Mouse (Mus musculus) limb, embryonic 14.5 days (tissue): Measurements from ENCODE around the gene Wfdc2. TPM values are rescaled to one million over a fixed set of nuclear protein-coding genes. Genes with fewer than 3 reads are reported as not detected.
"Not testable (repeated sequence)": the region's sequence is repeated elsewhere in the genome, so short reads cannot be mapped to it uniquely, and the experiment has no call there.

ENCODE experiments used
- ATAC-seq: fragments of 200-750 bp; cut with Nextera tagmentation; 2 replicates; pipeline ENCODE4 v1.8.0; 2017; ENCODE audit warnings: low read depth, moderate number of reproducible peaks, moderate TSS enrichment; ENCODE audit not compliant: low FRiP score
- DNase-seq: peaks from one replicate; pipeline ENCODE4 v3.0.0-alpha.2; 2015; ENCODE audit warnings: low spot score
- H3K27ac ChIP-seq: fragments of 300-500 bp; sonication (generic); replicated peaks from 2 replicates; pipeline ENCODE4 v1.5.1; 2014; ENCODE audit warnings: low read depth, mild to moderate bottlenecking, low read length, moderate library complexity, mixed read lengths
- H3K27me3 ChIP-seq: fragments of 300-500 bp; sonication (generic); 2 replicates; pipeline ENCODE4 v1.6.1; 2014; ENCODE audit warnings: low read length, mixed read lengths; ENCODE audit not compliant: control insufficient read depth, insufficient read depth
- H3K36me3 ChIP-seq: fragments of 300-500 bp; sonication (generic); 2 replicates; pipeline ENCODE4 v1.6.1; 2014; ENCODE audit warnings: mild to moderate bottlenecking, low read length, moderate library complexity, mixed read lengths; ENCODE audit not compliant: control insufficient read depth, insufficient read depth
- H3K4me1 ChIP-seq: fragments of 300-500 bp; sonication (generic); 2 replicates; pipeline ENCODE4 v1.6.1; 2014; ENCODE audit warnings: antibody characterized with exemption, low read length, mixed read lengths; ENCODE audit not compliant: control insufficient read depth, insufficient read depth
- H3K4me2 ChIP-seq: fragments of 300-500 bp; sonication (generic); replicated peaks from 2 replicates; pipeline ENCODE4 v1.6.1; 2014; ENCODE audit warnings: low read depth, mild to moderate bottlenecking, low read length, moderate library complexity; ENCODE audit not compliant: severe bottlenecking
- H3K4me3 ChIP-seq: fragments of 300-500 bp; sonication (generic); replicated peaks from 2 replicates; pipeline ENCODE4 v1.5.1; 2014; ENCODE audit warnings: low read length
- H3K9ac ChIP-seq: fragments of 300-500 bp; sonication (generic); 2 replicates; pipeline ENCODE4 v1.6.1; 2014; ENCODE audit warnings: mild to moderate bottlenecking, low read depth, low read length, moderate library complexity; ENCODE audit not compliant: severe bottlenecking
- H3K9me3 ChIP-seq: fragments of 300-500 bp; sonication (generic); 2 replicates; pipeline ENCODE4 v1.6.1; 2016; ENCODE audit warnings: low read length; ENCODE audit not compliant: control insufficient read depth
- POLR2A ChIP-seq: fragments of 200-500 bp; IDR thresholded peaks from 2 replicates; pipeline ENCODE4 v1.8.0; 2012; ENCODE audit warnings: inconsistent platforms, mild to moderate bottlenecking, moderate library complexity, borderline replicate concordance; ENCODE audit not compliant: insufficient read depth, insufficient read length; ENCODE audit errors: extremely low read depth
- WGBS: fragments of 180-500 bp; shearing (Covaris S2); extraction: QIAGEN DNeasy Blood & Tissue Kit; methylation state at CpG from one replicate; pipeline ENCODE4 v1.1.7; 2014; 5-methylcytosine and 5-hydroxymethylcytosine counted together
- polyA plus RNA-seq, 2 experiments: library from polyadenylated mRNA; depleted of rRNA in 1 of 2; stranded (reverse) in 1 of 2; unstranded in 1 of 2; fragments of >200 nt; fragmentation: Nextera tagmentation in 1 of 2; extraction: Ambion mirVana in 1 of 2; gene quantifications; 2 replicates each; pipeline versions ENCODE4 v1.2.1 to v1.2.3; 2012 to 2014

Wfdc2 gene
- polyA plus RNA-seq, 2 experiments, result 27.3 to 30.4 TPM

DNA sequence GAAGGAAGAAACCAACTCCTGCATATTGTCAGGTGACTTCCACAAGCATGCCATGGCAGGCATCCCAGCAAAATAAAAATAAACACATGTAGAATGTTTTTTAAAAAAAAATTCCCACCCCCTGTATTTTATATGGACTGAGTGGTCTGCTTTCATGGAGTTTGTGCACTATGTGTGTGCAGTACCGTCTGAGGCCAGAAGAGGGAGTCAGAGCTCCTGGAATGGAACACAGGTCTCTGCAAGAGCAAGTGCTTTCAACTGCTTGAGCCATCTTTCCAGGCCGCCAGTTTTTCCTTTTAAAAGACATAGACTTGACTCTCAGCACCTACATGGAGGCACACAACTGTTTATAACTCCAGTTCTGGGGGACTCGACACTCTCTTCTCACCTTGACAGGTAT is 41.3 kb downstream of the Wfdc2 start:
- no peak for ATAC-seq
- 88% methylated on average over 3 of the region's 3 CpGs for WGBS
- no peak overlapping the region for H3K4me2 ChIP-seq
- TF ChIP-seq POLR2A, result no peak
- no peaks in the 10 kb centered on the region for H3K4me1 ChIP-seq
- no peaks in the 10 kb centered on the region for H3K9me3 ChIP-seq
- H3K27ac ChIP-seq, result no peak overlapping the region
- no peak overlapping the region for H3K4me3 ChIP-seq
- no peaks in the 10 kb centered on the region for H3K36me3 ChIP-seq
- H3K9ac ChIP-seq, result no peak overlapping the region
- H3K27me3 ChIP-seq, result no peaks in the 10 kb centered on the region
- no peak for DNase-seq

DNA sequence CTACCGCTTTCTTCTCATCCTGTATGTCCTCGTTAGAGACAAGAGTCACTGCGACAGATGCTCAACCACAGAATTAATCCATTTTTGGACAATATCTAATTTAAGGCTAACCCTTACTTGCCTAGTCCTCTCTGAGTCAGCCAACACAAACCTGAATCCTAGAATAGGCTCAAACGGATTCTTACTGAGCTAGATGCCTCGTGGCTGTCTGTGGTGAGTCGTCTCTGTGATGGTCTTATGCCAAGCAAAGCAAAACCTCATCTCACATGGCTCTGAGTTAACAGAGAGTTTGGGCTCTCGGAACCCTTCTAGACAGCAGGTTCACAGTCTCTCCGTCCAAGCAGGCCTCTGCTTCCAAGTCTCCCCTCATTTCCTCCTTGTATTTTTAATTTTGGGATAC is 42.2 kb downstream of the Wfdc2 start:
- Histone ChIP-seq H3K36me3 (no peaks in the 10 kb centered on the region), H3K27ac (no peak overlapping the region), H3K27me3 (no peaks in the 10 kb centered on the region), H3K9me3 (no peaks in the 10 kb centered on the region), H3K4me1 (no peaks in the 10 kb centered on the region), H3K9ac (no peak overlapping the region), H3K4me3 (no peak overlapping the region), H3K4me2 (no peak overlapping the region)
- DNase-seq (no peak), ATAC-seq (no peak)
- TF ChIP-seq POLR2A, result no peak
- 82% methylated on average over 8 of the region's 8 CpGs for WGBS

DNA sequence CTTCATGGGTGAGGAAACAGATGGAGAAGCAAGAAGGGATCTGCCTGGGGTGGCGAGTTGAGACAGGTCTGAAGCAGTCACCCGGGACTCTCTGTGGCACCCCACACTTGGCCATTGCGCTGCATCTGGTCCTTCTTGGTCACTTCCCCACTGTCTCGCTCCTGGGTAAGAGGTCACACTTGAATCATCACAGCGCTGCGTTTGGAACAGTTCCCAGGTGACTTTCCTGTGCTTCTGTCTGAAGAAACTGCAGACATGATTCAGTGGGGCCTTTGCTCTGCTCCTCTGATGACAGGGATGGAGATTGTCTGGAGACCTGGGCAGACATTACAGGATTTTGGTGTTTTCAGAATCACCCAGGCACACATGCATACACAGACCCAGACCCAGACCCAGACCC is 46.6 kb downstream of the Wfdc2 start:
- Histone ChIP-seq H3K36me3 (no peaks in the 10 kb centered on the region), H3K27ac (no peak overlapping the region), H3K4me3 (no peak overlapping the region), H3K4me2 (no peak overlapping the region), H3K27me3 (no peaks in the 10 kb centered on the region), H3K9me3 (no peaks in the 10 kb centered on the region), H3K4me1 (no peaks in the 10 kb centered on the region), H3K9ac (no peak overlapping the region)
- no peak for TF ChIP-seq POLR2A
- 71% methylated on average over 6 of the region's 6 CpGs for WGBS
- no peak for ATAC-seq
- no peak for DNase-seq

DNA sequence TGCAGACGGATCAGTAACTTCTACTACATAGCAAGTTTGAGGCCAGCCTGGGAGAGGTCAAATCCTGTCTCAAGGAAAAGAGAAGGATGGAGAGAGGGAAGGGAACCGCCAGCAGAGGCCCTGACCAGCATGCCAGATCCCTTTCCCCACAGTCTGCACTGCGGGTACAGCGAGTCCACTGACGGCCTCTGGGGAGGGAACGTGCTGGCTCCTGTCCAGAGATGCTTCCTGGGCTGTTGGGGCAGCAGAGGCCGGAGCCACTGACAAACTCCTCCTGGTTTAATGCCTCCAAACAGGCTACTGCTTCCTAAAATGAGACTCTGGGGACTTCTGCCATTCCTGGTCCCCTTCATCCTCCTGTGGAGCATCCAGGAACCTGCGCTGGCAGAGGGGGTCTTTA is 51.3 kb downstream of the Wfdc2 start, which contains the start of the genes Wfdc6b and Wfdc8:
Gene Wfdc6b, plus strand, starts transcription at position 52 of the 400 bp plus-strand sequence.
Gene Wfdc8, minus strand, starts transcription at position 156 of the 400 bp plus-strand sequence.
- not testable (repeated sequence) for H3K4me1 ChIP-seq, H3K4me3 ChIP-seq, ATAC-seq, H3K36me3 ChIP-seq, H3K27me3 ChIP-seq, DNase-seq, H3K27ac ChIP-seq, H3K9me3 ChIP-seq, H3K9ac ChIP-seq, H3K4me2 ChIP-seq
- WGBS, result 54% methylated on average over 8 of the region's 8 CpGs

GRCm38 (mm10) chr2:164615386-164615785 is 53.2 kb downstream of the Wfdc2 start:
- WGBS, result 92% methylated on average over 3 of the region's 3 CpGs
- H3K9me3 ChIP-seq, result no peaks in the 10 kb centered on the region

More at GRCm38 (mm10) chr2:164615386-164615785, 53.2 kb downstream of the Wfdc2 start:
- H3K4me2 ChIP-seq, result no peak overlapping the region
- no peaks in the 10 kb centered on the region for H3K4me1 ChIP-seq
- no peak overlapping the region for H3K9ac ChIP-seq
- no peaks in the 10 kb centered on the region for H3K36me3 ChIP-seq
- TF ChIP-seq POLR2A, result no peak
- H3K27ac ChIP-seq, result no peak overlapping the region
- DNase-seq (no peak), ATAC-seq (no peak)
- H3K27me3 ChIP-seq, result no peaks in the 10 kb centered on the region
- no peak overlapping the region for H3K4me3 ChIP-seq

Other genes with a start within 250 kb of the Wfdc2 start
- gene Svs6, start 245.7 kb upstream of the Wfdc2 start, polyA plus RNA-seq (2012; rRNA removed), result not detected in 2 replicates
- gene Svs6, start 245.7 kb upstream of the Wfdc2 start, polyA plus RNA-seq (2014; fragmentation: Nextera tagmentation; extraction: Ambion mirVana), result not detected in 2 replicates
- gene Svs5, start 229.7 kb upstream of the Wfdc2 start, polyA plus RNA-seq (2012; rRNA removed), result not detected in 2 replicates
- not detected in 2 replicates for gene Svs5, start 229.7 kb upstream of the Wfdc2 start, polyA plus RNA-seq (2014; fragmentation: Nextera tagmentation; extraction: Ambion mirVana)
- gene Slpi, start 173.3 kb upstream of the Wfdc2 start, polyA plus RNA-seq (2012; rRNA removed), result 3.9 and 5.1 TPM in 2 replicates
- gene Slpi, start 173.3 kb upstream of the Wfdc2 start, polyA plus RNA-seq (2014; fragmentation: Nextera tagmentation; extraction: Ambion mirVana), result 1.1 and 2.1 TPM in 2 replicates
- gene Rbpjl, start 159.3 kb upstream of the Wfdc2 start, polyA plus RNA-seq (2012; rRNA removed), result 2.7 and 3.9 TPM in 2 replicates
- gene Rbpjl, start 159.3 kb upstream of the Wfdc2 start, polyA plus RNA-seq (2014; fragmentation: Nextera tagmentation; extraction: Ambion mirVana), result 0.45 and 0.76 TPM in 2 replicates
- 362 and 495 TPM in 2 replicates for gene Matn4, start 157.3 kb upstream of the Wfdc2 start, polyA plus RNA-seq (2012; rRNA removed)
- gene Matn4, start 157.3 kb upstream of the Wfdc2 start, polyA plus RNA-seq (2014; fragmentation: Nextera tagmentation; extraction: Ambion mirVana), result 30.2 and 39.9 TPM in 2 replicates
- 27.4 and 29.7 TPM in 2 replicates for gene Sdc4, start 118.5 kb upstream of the Wfdc2 start, polyA plus RNA-seq (2012; rRNA removed)
- gene Sdc4, start 118.5 kb upstream of the Wfdc2 start, polyA plus RNA-seq (2014; fragmentation: Nextera tagmentation; extraction: Ambion mirVana), result 65.9 and 68.2 TPM in 2 replicates
- gene Sys1, start 105.4 kb upstream of the Wfdc2 start, polyA plus RNA-seq (2012; rRNA removed), result 48.4 and 68.8 TPM in 2 replicates
- gene Sys1, start 105.4 kb upstream of the Wfdc2 start, polyA plus RNA-seq (2014; fragmentation: Nextera tagmentation; extraction: Ambion mirVana), result 73.1 TPM in 2 replicates
- gene Gm20458, start 101.4 kb upstream of the Wfdc2 start, polyA plus RNA-seq (2012; rRNA removed), result 9.0 and 10.4 TPM in 2 replicates
- 12.2 and 14.3 TPM in 2 replicates for gene Gm20458, start 101.4 kb upstream of the Wfdc2 start, polyA plus RNA-seq (2014; fragmentation: Nextera tagmentation; extraction: Ambion mirVana)
- gene Trp53tg5, start 88.7 kb upstream of the Wfdc2 start, polyA plus RNA-seq (2012; rRNA removed), result not detected in 2 replicates
- gene Trp53tg5, start 88.7 kb upstream of the Wfdc2 start, polyA plus RNA-seq (2014; fragmentation: Nextera tagmentation; extraction: Ambion mirVana), result 0.22 TPM in 1 of 2 replicates, not detected in the other
- gene Dbndd2, start 76.3 kb upstream of the Wfdc2 start, polyA plus RNA-seq (2012; rRNA removed), result 7.7 and 8.3 TPM in 2 replicates
- gene Dbndd2, start 76.3 kb upstream of the Wfdc2 start, polyA plus RNA-seq (2014; fragmentation: Nextera tagmentation; extraction: Ambion mirVana), result 2.9 and 4.4 TPM in 2 replicates
- 99.5 and 142 TPM in 2 replicates for gene Pigt, start 64.9 kb upstream of the Wfdc2 start, polyA plus RNA-seq (2012; rRNA removed)
- 72.4 and 81.4 TPM in 2 replicates for gene Pigt, start 64.9 kb upstream of the Wfdc2 start, polyA plus RNA-seq (2014; fragmentation: Nextera tagmentation; extraction: Ambion mirVana)
- gene Spint3, start 11.0 kb downstream of the Wfdc2 start, polyA plus RNA-seq (2012; rRNA removed), result not detected in 2 replicates
- not detected in 2 replicates for gene Spint3, start 11.0 kb downstream of the Wfdc2 start, polyA plus RNA-seq (2014; fragmentation: Nextera tagmentation; extraction: Ambion mirVana)
- gene Wfdc6a, start 23.0 kb downstream of the Wfdc2 start, polyA plus RNA-seq (2012; rRNA removed), result 0.37 and 0.55 TPM in 2 replicates
- 0.25 and 0.53 TPM in 2 replicates for gene Wfdc6a, start 23.0 kb downstream of the Wfdc2 start, polyA plus RNA-seq (2014; fragmentation: Nextera tagmentation; extraction: Ambion mirVana)
- not detected in 2 replicates for gene Eppin, start 31.2 kb downstream of the Wfdc2 start, polyA plus RNA-seq (2012; rRNA removed)
- not detected in 2 replicates for gene Eppin, start 31.2 kb downstream of the Wfdc2 start, polyA plus RNA-seq (2014; fragmentation: Nextera tagmentation; extraction: Ambion mirVana)
- not detected in 2 replicates for gene Wfdc6b, start 51.1 kb downstream of the Wfdc2 start, polyA plus RNA-seq (2012; rRNA removed)
- gene Wfdc6b, start 51.1 kb downstream of the Wfdc2 start, polyA plus RNA-seq (2014; fragmentation: Nextera tagmentation; extraction: Ambion mirVana), result not detected in 2 replicates
- gene Wfdc8, start 51.2 kb downstream of the Wfdc2 start, polyA plus RNA-seq (2012; rRNA removed), result not detected in 2 replicates
- gene Wfdc8, start 51.2 kb downstream of the Wfdc2 start, polyA plus RNA-seq (2014; fragmentation: Nextera tagmentation; extraction: Ambion mirVana), result not detected in 2 replicates
- gene Wfdc16, start 76.4 kb downstream of the Wfdc2 start, polyA plus RNA-seq (2012; rRNA removed), result not detected in 2 replicates
- gene Wfdc16, start 76.4 kb downstream of the Wfdc2 start, polyA plus RNA-seq (2014; fragmentation: Nextera tagmentation; extraction: Ambion mirVana), result not detected in 2 replicates
- gene Wfdc10, start 93.6 kb downstream of the Wfdc2 start, polyA plus RNA-seq (2012; rRNA removed), result 0.31 and 0.37 TPM in 2 replicates
- 0.68 TPM in 1 of 2 replicates, not detected in the other for gene Wfdc10, start 93.6 kb downstream of the Wfdc2 start, polyA plus RNA-seq (2014; fragmentation: Nextera tagmentation; extraction: Ambion mirVana)
- gene Wfdc9, start 94.2 kb downstream of the Wfdc2 start, polyA plus RNA-seq (2012; rRNA removed), result not detected in 2 replicates
- gene Wfdc9, start 94.2 kb downstream of the Wfdc2 start, polyA plus RNA-seq (2014; fragmentation: Nextera tagmentation; extraction: Ambion mirVana), result not detected in 2 replicates
- gene Wfdc11, start 111.7 kb downstream of the Wfdc2 start, polyA plus RNA-seq (2012; rRNA removed), result not detected in 2 replicates
- gene Wfdc11, start 111.7 kb downstream of the Wfdc2 start, polyA plus RNA-seq (2014; fragmentation: Nextera tagmentation; extraction: Ambion mirVana), result not detected in 2 replicates
- gene Wfdc13, start 122.7 kb downstream of the Wfdc2 start, polyA plus RNA-seq (2012; rRNA removed), result 0.06 and 0.08 TPM in 2 replicates
- gene Wfdc13, start 122.7 kb downstream of the Wfdc2 start, polyA plus RNA-seq (2014; fragmentation: Nextera tagmentation; extraction: Ambion mirVana), result 0.18 TPM in 1 of 2 replicates, not detected in the other
- not detected in 2 replicates for gene Spint4, start 136.1 kb downstream of the Wfdc2 start, polyA plus RNA-seq (2012; rRNA removed)
- not detected in 2 replicates for gene Spint4, start 136.1 kb downstream of the Wfdc2 start, polyA plus RNA-seq (2014; fragmentation: Nextera tagmentation; extraction: Ambion mirVana)
- gene Spint5, start 152.9 kb downstream of the Wfdc2 start, polyA plus RNA-seq (2012; rRNA removed), result not detected in 2 replicates
- not detected in 2 replicates for gene Spint5, start 152.9 kb downstream of the Wfdc2 start, polyA plus RNA-seq (2014; fragmentation: Nextera tagmentation; extraction: Ambion mirVana)
- 0.67 and 0.79 TPM in 2 replicates for gene Wfdc3, start 183.5 kb downstream of the Wfdc2 start, polyA plus RNA-seq (2012; rRNA removed)
- 0.37 and 0.50 TPM in 2 replicates for gene Wfdc3, start 183.5 kb downstream of the Wfdc2 start, polyA plus RNA-seq (2014; fragmentation: Nextera tagmentation; extraction: Ambion mirVana)
- 46.0 and 58.6 TPM in 2 replicates for gene Dnttip1, start 183.6 kb downstream of the Wfdc2 start, polyA plus RNA-seq (2012; rRNA removed)
- 70.1 and 70.6 TPM in 2 replicates for gene Dnttip1, start 183.6 kb downstream of the Wfdc2 start, polyA plus RNA-seq (2014; fragmentation: Nextera tagmentation; extraction: Ambion mirVana)
- gene Ube2c, start 207.5 kb downstream of the Wfdc2 start, polyA plus RNA-seq (2012; rRNA removed), result 293 and 329 TPM in 2 replicates
- 279 and 305 TPM in 2 replicates for gene Ube2c, start 207.5 kb downstream of the Wfdc2 start, polyA plus RNA-seq (2014; fragmentation: Nextera tagmentation; extraction: Ambion mirVana)
- 178 and 322 TPM in 2 replicates for gene Tnnc2, start 217.6 kb downstream of the Wfdc2 start, polyA plus RNA-seq (2012; rRNA removed)
- 273 and 401 TPM in 2 replicates for gene Tnnc2, start 217.6 kb downstream of the Wfdc2 start, polyA plus RNA-seq (2014; fragmentation: Nextera tagmentation; extraction: Ambion mirVana)
- gene Snx21, start 223.4 kb downstream of the Wfdc2 start, polyA plus RNA-seq (2012; rRNA removed), result 26.0 and 35.0 TPM in 2 replicates
- gene Snx21, start 223.4 kb downstream of the Wfdc2 start, polyA plus RNA-seq (2014; fragmentation: Nextera tagmentation; extraction: Ambion mirVana), result 29.2 and 34.0 TPM in 2 replicates
- 31.5 and 41.2 TPM in 2 replicates for gene Acot8, start 242.5 kb downstream of the Wfdc2 start, polyA plus RNA-seq (2012; rRNA removed)
- 14.0 and 15.2 TPM in 2 replicates for gene Acot8, start 242.5 kb downstream of the Wfdc2 start, polyA plus RNA-seq (2014; fragmentation: Nextera tagmentation; extraction: Ambion mirVana)
- 4.3 and 4.9 TPM in 2 replicates for gene Zswim3, start 242.7 kb downstream of the Wfdc2 start, polyA plus RNA-seq (2012; rRNA removed)
- 6.9 and 7.0 TPM in 2 replicates for gene Zswim3, start 242.7 kb downstream of the Wfdc2 start, polyA plus RNA-seq (2014; fragmentation: Nextera tagmentation; extraction: Ambion mirVana)